Mouse (Mus musculus) small intestine, adult 2 months (tissue): ENCODE data around the gene Fndc4.

Experiments
- CTCF ChIP-seq: fragments of 200-500 bp; IDR thresholded peaks from 2 replicates; pipeline ENCODE4 v1.5.1; 2012; ENCODE audit warnings: low read depth, mild to moderate bottlenecking, control low read depth, inconsistent platforms, low read length, moderate library complexity, mixed read lengths; ENCODE audit not compliant: insufficient replicate concordance, insufficient read length; ENCODE audit errors: extremely low read depth
- POLR2A ChIP-seq: fragments of 200-500 bp; IDR thresholded peaks from 2 replicates; pipeline ENCODE4 v1.6.1; 2012; ENCODE audit warnings: low read depth, mild to moderate bottlenecking, control low read depth, inconsistent platforms, low read length, moderate library complexity

- TF ChIP-seq CTCF (peak; percentile 65; the same call in 1 of the 2 replicates), POLR2A (no peak)
Measured at GRCm38 (mm10) chr5:31328255-31328654, 32.4 kb upstream of the Fndc4 start.
